Mouse (Mus musculus): ENCODE measurements at regions not wholly inside any gene's neighbourhood (a gene's known extent, or its start where the extent isn't known, plus 50 kb on each side); places are given as distances from the start of the nearest gene placed in this dataset.
A peak's percentile ranks its signal among the peaks of the same experiment; 100 is the strongest.

DNA sequence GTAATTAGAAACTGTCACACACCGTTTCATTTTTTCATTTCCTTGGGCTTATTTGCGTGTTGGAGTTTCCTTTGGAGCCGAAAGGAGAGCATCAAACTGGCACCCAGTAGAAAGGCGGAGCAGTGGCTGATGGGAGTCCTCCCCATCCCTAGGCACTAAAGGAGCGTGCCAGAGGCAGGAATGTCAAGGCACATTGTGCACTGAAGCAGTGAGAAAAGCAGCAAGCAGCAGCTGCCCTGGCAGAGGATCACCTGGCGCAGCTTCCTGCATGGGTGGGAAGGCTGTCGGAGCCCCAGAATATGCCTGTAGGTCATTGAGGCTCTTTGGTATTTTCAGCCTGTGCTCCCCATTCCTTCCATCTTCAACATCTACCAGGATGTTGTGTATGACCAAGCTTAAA is 68.3 kb upstream of the Itga4 start:
- Histone ChIP-seq H3K9me3 (no peaks in the 10 kb centered on the region), H3K27ac (no peak overlapping the region), H3K27me3 (no peaks in the 10 kb centered on the region), H3K9ac (no peak overlapping the region), H3K4me1 (peaks cover 12% of the 10 kb centered on the region), H3K4me3 (replicated peaks) (no peak overlapping the region), H3K4me2 (no peak overlapping the region), H3K36me3 (replicated peaks) (no peaks in the 10 kb centered on the region)
- ATAC-seq (ENCODE audit: low FRiP score) = no peak
- WGBS = 83% methylated on average over 7 of the region's 7 CpGs

DNA sequence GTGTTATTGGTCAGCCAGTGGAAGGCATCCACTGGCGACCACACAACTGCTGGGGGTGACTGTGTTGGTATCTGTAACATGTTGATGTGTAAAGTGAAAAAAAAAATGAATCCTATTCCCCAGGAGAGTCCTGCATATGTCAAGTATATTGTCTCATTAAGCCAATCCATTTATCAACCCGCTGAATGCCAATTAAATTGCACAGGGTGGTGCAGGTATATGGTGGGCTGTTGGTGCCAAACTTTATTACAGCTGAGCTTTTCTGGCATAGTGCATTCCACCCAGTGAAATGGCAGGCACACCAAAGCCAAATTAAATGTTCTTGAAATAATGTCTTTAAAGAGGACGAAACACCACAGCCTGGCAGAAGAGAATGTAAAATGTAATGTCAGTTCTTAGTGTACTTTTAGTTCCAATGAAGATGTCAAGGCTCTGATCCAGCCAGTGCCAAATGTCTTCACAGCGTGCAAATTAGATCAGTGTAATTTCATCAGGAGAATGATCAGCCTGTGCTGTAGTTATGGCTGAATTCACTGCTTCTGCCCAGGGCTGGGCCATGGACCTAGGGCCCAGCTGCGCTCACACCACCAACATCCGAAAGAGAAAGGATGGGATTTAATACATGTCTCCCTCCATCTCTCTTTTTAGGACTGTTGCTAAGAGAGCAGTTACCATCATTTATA is 66.6 kb upstream of the Itga4 start:
- Histone ChIP-seq H3K9me3 (no peaks in the 10 kb centered on the region), H3K27me3 (no peaks in the 10 kb centered on the region), H3K9ac (no peak overlapping the region), H3K4me1 (peaks cover 12% of the 10 kb centered on the region), H3K4me2 (no peak overlapping the region), H3K36me3 (replicated peaks) (no peaks in the 10 kb centered on the region), H3K27ac (no peak overlapping the region), H3K4me3 (replicated peaks) (no peak overlapping the region)
- 84% methylated on average over 6 of the region's 6 CpGs for WGBS
- ATAC-seq (ENCODE audit: low FRiP score) = peak; percentile 41; the same call in 1 of the 2 replicates

DNA sequence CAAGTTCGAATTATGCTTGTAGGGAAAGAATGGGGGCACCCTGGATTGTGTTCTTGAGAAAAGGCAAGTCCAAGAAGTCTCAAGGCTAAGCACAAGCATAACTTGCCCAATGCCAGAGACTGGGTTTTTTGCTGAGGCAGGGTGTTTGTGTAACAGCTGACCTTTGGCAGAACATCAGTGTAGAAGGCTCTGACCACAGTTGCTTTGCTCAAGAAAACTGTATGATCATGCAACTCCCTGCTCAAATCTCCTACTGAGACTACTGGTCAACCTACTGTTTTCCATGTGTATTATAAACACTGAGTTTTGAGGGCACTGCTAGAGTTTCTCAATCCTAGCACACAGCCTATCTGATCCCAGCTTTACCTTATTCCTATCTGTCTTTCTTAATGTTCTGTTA is 61.4 kb upstream of the Itga4 start:
- no peak overlapping the region for H3K4me3 ChIP-seq (replicated peaks)
- ATAC-seq (ENCODE audit: low FRiP score) = no peak
- no peak overlapping the region for H3K9ac ChIP-seq
- H3K36me3 ChIP-seq (replicated peaks) = no peaks in the 10 kb centered on the region
- H3K9me3 ChIP-seq = no peaks in the 10 kb centered on the region
- H3K4me2 ChIP-seq = no peak overlapping the region
- no peaks in the 10 kb centered on the region for H3K27me3 ChIP-seq
- no peak overlapping the region for H3K27ac ChIP-seq
- H3K4me1 ChIP-seq = no peaks in the 10 kb centered on the region
- WGBS = 80% methylated on average over 1 of the region's 1 CpGs

- H3K9me3 ChIP-seq = no peaks in the 10 kb centered on the region
- no peak overlapping the region for H3K4me2 ChIP-seq
- no peaks in the 10 kb centered on the region for H3K4me1 ChIP-seq
- no peak for ATAC-seq (ENCODE audit: low FRiP score)
- H3K36me3 ChIP-seq (replicated peaks) = no peaks in the 10 kb centered on the region
- H3K9ac ChIP-seq = no peak overlapping the region
- no peak overlapping the region for H3K4me3 ChIP-seq (replicated peaks)
- no peaks in the 10 kb centered on the region for H3K27me3 ChIP-seq
- WGBS = 81% methylated on average over 6 of the region's 6 CpGs
- H3K27ac ChIP-seq = no peak overlapping the region
Measured at GRCm38 (mm10) chr2:79201677-79202076, 53.5 kb upstream of the Itga4 start.

Measured in forebrain, embryonic 12.5 days (tissue).